Comparison of ENCODE assay signal across 9 mouse cellular contexts in the genomic region with DNA sequence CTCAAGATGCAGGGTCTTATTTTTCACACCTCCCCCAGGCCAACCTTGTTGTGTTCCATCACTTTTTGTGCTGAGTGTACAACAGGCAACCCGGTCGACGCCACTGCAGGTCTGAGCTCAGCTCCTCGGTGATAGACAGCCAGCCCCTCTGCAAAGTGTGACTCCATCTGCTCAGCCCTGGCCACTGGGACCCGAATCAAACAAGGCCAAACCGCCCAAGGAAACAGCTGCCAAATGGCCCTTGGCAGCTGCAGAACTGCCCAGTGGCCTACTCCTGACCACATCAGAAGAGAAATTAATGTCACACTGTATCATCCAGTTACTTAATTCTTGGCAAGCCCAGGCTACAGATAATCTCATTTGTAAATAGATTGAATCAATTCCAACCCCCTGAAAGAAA.
DNase-seq lines count a peak whose midpoint lies in the region; ATAC-seq lines count a peak whose summit lies in the region.
"Had no signal": no experiment of that assay in that cellular context is flagged by ENCODE, and none has a peak within 500 bp of the region (broad histone marks: within the 10 kb centered on the region; RNA-seq: fewer than 3 reads in every experiment).

No protein-coding gene starts in this region.

- no peak overlapping the region for H3K27ac ChIP-seq in embryonic facial prominence, embryonic 14.5 days (replicated peaks; ENCODE audit: low read depth, low read length)
- H3K27ac ChIP-seq in embryonic facial prominence, embryonic 10.5 days (replicated peaks), result no peak overlapping the region
- H3K27ac ChIP-seq in midbrain, embryonic 13.5 days, result peak overlapping the region; percentile 40; the same call in 1 of the 2 replicates
- H3K27ac ChIP-seq: heart, adult 2 months had no signal

- WGBS in embryonic facial prominence, embryonic 14.5 days, result 72% methylated on average over 6 of the region's 6 CpGs
- WGBS in embryonic facial prominence, embryonic 10.5 days, result 87% methylated on average over 6 of the region's 6 CpGs
- 47% methylated on average over 6 of the region's 6 CpGs for WGBS in midbrain, embryonic 13.5 days

- DNase-seq in embryonic facial prominence, embryonic 14.5 days (ENCODE audit: low spot score), result peak; percentile 76
- DNase-seq in embryonic facial prominence, embryonic 10.5 days (ENCODE audit: low spot score), result no peak
- DNase-seq in adrenal gland, adult (ENCODE audit: inconsistent age in 2 of 2, low spot score in 1 of 2), result peak; percentile 60 to 90
- DNase-seq in gastrocnemius, postnatal 4 days (ENCODE audit: low spot score in 2 of 2), result peak; percentile 26 to 53
- no peak for DNase-seq in testis, postnatal 10 days (ENCODE audit: low spot score)
- DNase-seq in spleen, adult 12 weeks (ENCODE audit: low spot score), result no peak
- DNase-seq in spleen, postnatal 36 days (ENCODE audit: low spot score in 2 of 2), result no peak

- H3K9me3 ChIP-seq in embryonic facial prominence, embryonic 14.5 days (ENCODE audit: control insufficient read depth, low read length), result no peaks in the 10 kb centered on the region
- no peaks in the 10 kb centered on the region for H3K9me3 ChIP-seq in embryonic facial prominence, embryonic 10.5 days
- H3K9me3 ChIP-seq in midbrain, embryonic 13.5 days, result no peaks in the 10 kb centered on the region

- H3K27me3 ChIP-seq in embryonic facial prominence, embryonic 14.5 days (replicated peaks; ENCODE audit: control insufficient read depth, insufficient read depth, low read length), result no peaks in the 10 kb centered on the region
- no peaks in the 10 kb centered on the region for H3K27me3 ChIP-seq in embryonic facial prominence, embryonic 10.5 days (replicated peaks; ENCODE audit: low read depth, poor library complexity, severe bottlenecking)
- peaks cover 8% of the 10 kb centered on the region; the same call in 1 of the 2 replicates for H3K27me3 ChIP-seq in midbrain, embryonic 13.5 days

- ATAC-seq in embryonic facial prominence, embryonic 14.5 days (ENCODE audit: low read depth), result peak; percentile 65; the same call in 1 of the 2 replicates
- peak; percentile 75 for ATAC-seq in midbrain, embryonic 13.5 days

- H3K9ac ChIP-seq in embryonic facial prominence, embryonic 14.5 days (ENCODE audit: low read depth, low read length), result no peak overlapping the region
- no peak overlapping the region for H3K9ac ChIP-seq in midbrain, embryonic 13.5 days (replicated peaks)

- H3K4me3 ChIP-seq in embryonic facial prominence, embryonic 14.5 days (ENCODE audit: low read depth, low read length), result no peak overlapping the region
- no peak overlapping the region for H3K4me3 ChIP-seq in embryonic facial prominence, embryonic 10.5 days
- H3K4me3 ChIP-seq in midbrain, embryonic 13.5 days (replicated peaks), result no peak overlapping the region
- H3K4me3 ChIP-seq: heart, adult 2 months had no signal

- H3K4me1 ChIP-seq in embryonic facial prominence, embryonic 14.5 days (ENCODE audit: control insufficient read depth, insufficient read depth, low read length), result peaks cover 9% of the 10 kb centered on the region; the same call in 1 of the 2 replicates
- peaks cover 11% of the 10 kb centered on the region for H3K4me1 ChIP-seq in embryonic facial prominence, embryonic 10.5 days
- peaks cover 33% of the 10 kb centered on the region for H3K4me1 ChIP-seq in midbrain, embryonic 13.5 days (replicated peaks)

- no peaks in the 10 kb centered on the region for H3K36me3 ChIP-seq in embryonic facial prominence, embryonic 14.5 days (ENCODE audit: control insufficient read depth, insufficient read depth, low read length)
- no peaks in the 10 kb centered on the region for H3K36me3 ChIP-seq in embryonic facial prominence, embryonic 10.5 days (replicated peaks)
- H3K36me3 ChIP-seq in midbrain, embryonic 13.5 days, result no peaks in the 10 kb centered on the region

- no peak overlapping the region for H3K4me2 ChIP-seq in embryonic facial prominence, embryonic 14.5 days (ENCODE audit: low read depth, low read length)
- no peak overlapping the region for H3K4me2 ChIP-seq in midbrain, embryonic 13.5 days (replicated peaks)

Comparison
In these comparisons a context has a peak if more than half of its experiments do, and no peak if none do; other contexts are left out.
1. DNase-seq: peak in embryonic facial prominence, embryonic 14.5 days (single experiment), adrenal gland, adult (2 of 2) and gastrocnemius, postnatal 4 days (2 of 2); none in embryonic facial prominence, embryonic 10.5 days (single experiment), testis, postnatal 10 days (single experiment), spleen, adult 12 weeks (single experiment) and spleen, postnatal 36 days (0 of 2).